Mouse (Mus musculus): Measurements from ENCODE around the gene Rab5c.
A peak's percentile ranks its signal among the peaks of the same experiment; 100 is the strongest.

Gene Rab5c

DNA sequence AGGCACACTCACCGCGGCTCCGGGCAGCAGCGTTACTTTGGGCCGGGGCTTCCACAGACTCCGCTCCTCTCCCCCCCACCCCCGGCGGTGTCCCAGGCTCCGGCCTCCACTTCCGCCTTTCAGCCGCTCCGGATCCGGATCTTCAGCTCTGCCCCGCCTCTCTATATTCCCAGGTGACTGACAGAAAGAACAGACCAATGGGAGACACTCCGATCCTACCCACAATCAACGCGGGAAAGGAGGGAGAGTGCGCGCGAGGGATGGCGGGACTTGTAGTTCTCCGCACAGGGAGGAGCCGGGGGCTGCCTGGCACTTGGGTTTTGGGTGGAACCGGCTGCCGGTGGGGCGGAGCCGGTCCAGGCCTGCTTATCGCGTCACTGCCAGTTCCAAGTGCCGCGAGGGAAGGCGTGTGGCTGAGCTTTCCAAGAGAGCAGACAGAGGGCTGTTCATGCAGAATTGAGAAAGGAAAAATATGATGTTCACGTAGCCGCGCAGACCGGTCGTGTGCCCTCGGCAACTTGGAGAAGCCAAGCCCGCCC is at the start of gene Rab5c:
Rab5c (minus strand) TSS at position 150 of the 539 bp plus-strand sequence.
- peak; percentile 98 for DNase-seq (ENCODE audit: low spot score)

DNA sequence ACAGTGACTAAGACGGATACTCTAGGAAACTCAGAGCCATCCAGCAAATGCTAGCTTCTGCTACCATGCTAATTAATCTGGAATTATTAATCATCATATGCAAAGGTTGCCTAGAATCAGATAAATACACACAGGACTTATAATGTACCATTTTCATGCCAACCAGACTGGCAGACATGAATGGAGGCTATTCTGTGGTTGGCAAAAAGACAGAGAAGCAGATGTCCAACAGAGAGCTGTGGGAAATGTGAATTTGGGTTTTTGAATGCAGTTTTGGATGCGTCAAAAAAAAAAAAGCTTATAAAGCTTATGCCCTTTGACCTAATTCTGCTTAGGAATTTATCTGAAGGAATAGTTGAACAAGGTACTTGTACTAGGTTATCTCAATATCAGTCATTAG is 47.8 kb upstream of the Rab5c start:
- DNase-seq (ENCODE audit: low spot score) = no peak

DNA sequence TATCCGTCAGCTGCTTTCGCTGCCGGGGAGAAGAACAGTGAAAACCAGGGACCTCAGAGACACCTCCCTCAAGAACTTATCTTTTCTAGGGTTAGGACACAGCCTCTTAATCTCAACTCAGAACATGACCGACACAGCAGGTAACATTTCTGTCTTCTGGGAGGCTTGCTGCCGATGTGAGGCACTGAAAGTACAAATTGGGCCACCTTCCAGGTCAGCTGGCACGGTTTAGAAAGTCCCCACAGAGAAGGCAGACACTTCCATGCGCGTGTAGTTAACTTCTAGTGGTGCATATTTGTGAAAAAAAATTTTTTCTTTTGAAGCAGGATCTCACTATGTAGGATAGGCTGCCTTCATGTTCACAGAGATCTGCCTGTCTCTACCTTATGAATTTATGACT is 46.3 kb upstream of the Rab5c start:
- DNase-seq (ENCODE audit: low spot score) = no peak

DNA sequence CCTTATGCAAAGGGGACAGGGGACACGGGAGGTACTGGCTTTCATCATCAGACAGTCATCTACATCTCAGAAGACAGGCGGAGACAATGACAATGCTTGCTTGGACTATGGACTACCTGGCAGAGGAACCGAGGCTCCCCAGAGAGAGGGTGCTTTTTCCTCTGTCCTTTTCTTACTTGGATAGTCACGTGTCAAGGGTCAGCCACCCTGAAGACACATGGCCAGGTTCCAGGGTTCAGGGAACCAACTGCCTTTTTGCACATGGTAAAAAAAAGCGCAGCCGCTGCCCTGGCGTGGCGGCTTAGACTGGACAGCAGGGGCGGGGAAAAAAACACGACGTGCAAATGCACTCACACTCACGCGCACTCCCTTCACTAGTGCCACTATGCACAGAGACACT is 44.6 kb upstream of the Rab5c start:
- DNase-seq (ENCODE audit: low spot score) = no peak

DNA sequence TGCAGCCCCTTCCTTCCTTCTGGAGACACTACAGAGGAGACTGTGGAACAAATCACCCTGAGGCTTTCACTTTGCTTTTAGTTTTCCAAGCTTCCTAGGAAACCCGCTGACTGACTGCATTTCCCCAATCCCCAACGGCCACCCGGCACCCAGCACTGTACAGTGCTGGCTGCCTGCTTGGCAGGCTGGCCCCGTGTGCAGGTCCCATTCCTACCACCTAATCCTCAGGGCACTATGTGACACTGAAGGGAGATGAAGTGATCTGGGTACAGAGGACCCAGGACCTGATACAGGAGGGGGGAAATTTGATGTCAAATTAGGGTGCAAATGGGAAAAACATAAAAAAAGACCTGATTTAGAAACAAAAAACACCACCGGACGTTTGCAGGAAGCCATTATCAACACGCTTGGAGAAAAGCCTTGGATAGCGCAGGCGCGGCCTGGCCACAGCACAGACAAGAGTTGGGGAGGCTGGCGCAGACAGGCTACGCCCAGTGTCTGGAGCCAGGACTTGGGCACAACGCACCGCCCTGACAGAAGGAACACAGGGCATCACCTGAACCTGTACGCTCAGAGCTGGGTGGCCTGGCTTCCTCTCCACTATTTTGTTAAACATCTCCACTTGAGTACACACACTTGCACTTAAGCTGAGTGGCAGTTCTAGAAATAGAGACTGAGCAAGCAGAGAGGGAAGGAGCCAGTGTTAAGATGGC is 43.9 kb upstream of the Rab5c start:
- DNase-seq (ENCODE audit: low spot score) = no peak

DNA sequence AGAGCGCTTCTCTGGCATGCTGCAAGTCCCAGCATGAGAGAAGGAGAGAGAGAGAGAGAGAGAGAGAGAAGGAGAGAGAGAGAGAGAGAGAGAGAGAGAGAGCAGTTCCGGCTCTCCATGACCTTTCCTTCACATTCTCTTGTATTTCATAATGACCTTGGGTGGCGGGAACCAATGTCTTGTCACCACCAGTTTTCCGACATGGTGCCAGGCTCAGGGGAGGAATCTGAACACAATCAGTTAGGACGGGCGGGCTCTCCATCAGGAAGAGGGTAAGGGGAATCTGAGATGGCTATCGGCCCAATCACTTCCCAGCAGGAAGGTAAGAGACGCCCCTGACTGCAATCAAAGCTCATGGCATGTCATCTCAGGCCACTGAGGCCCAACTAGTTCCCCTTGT is 42.2 kb upstream of the Rab5c start:
- DNase-seq (ENCODE audit: low spot score) = no peak

DNA sequence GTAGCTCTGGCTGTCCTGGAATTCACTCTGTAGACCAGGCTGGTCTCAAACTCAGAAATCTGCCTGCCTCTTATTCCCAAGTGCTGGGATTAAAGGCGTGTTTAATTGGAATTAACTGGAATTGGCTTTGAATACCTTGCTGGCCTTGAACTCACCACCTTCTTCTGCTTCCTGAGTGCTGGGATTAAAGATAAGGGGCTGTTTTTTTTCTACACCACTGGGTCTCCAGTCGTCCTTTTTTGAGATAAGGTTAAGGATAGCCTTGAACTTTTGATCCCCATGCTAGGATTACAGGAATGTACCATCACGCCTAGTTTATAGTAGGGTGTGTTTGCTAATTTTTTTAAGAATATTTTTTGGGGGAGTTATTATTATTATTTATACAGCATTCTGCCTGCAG is 40.1 kb upstream of the Rab5c start:
- no peak for DNase-seq (ENCODE audit: low spot score)

DNA sequence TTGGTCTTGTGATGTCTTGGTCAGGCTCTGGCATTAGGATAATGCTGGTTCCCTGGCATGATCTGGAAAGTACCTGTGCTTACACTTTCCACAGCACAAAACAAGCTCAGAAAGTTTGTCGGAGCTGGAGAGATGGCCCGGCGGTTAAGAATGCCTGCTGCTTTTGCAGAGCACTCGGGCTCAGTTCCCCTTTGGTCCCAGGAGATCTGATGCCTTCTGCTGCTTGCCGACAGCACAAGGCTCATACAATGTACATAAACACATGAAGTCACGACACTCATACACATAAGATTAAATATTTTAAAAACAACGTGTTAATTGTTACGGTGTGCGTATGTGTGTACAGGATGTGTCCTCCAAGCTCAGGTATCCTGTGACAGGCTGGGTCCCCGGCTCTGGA is 37.9 kb upstream of the Rab5c start:
- DNase-seq (ENCODE audit: low spot score) = peak; percentile 12

DNA sequence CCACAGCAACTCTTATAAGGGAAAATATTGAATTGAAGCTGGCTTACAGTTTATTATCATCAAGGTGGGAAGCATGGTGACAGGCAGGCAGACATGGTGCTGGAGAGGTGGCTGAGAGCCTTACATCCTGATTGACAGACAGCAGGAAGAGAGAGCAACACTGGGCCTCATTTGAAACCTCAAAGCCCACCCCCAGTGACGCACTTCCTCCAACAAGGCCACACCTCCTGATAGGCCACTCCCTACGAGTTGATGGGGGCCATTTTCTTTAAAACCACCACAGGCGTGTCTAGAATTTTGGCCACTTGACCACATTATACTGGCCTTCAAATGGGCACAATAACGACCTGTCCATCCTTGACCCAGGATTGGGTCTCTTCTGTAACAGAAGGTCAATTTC is 36.2 kb upstream of the Rab5c start:
- DNase-seq (ENCODE audit: low spot score) = no peak

DNA sequence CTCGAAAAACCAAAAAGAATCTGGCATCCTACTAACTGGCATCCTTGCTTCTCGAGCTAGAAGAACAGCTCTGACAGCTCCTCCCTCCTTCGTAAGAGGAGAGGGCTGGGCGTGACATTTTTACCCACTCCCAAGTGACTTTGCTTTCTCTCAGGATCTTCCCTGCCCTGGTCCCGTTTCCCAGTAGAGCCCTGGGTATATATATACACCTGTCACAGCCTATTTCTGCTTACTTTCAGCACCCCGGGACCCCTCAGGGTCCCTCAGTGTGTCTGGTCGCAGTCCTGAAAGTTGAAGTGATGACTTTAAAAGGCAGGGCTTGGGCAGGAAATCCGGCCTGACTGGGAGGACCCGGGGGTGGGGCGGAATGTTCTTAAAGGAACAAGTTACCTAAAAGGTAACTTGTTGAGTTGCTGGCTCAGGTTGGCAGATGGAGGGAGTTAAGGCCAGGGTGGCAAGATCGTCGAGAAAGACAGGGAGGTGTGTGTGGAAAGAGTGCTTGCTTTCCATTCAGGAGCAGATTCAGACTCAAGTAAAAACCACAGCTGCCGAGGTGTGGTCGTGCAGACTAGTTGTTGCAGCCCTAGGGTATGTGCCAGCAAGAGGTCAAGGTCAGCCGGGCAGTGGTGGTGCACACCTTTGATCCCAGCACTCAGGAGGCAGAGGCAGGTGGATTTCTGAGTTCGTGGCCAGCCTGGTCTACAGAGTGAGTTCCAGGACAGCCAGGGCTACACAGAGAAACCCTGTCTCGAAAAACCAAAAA is 32.8 kb upstream of the Rab5c start, which contains the start of gene Ghdc:
Ghdc (minus strand) TSS at position 312 of the 763 bp plus-strand sequence.
- DNase-seq (ENCODE audit: low spot score) = peak; percentile 56

DNA sequence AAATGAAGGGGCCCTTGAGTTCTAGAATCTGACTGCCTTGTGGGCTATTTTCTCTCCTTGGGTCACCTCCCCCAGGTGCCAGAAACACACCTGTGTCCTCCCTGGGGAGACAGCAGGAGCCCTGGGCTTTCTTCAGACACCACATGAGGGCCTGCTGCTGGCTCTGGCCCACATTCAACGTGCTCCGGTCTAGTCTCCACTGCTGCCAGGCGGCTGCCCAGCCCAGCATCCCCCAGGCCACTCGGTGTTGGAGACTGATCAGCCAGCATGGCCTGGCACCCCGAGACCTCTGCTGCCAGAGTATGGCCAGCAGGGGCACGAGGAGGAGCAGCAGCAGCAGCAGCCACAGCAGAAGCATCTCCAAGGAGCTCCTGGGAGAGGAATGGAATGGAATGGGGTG is 32.0 kb upstream of the Rab5c start:
- DNase-seq (ENCODE audit: low spot score) = no peak

DNA sequence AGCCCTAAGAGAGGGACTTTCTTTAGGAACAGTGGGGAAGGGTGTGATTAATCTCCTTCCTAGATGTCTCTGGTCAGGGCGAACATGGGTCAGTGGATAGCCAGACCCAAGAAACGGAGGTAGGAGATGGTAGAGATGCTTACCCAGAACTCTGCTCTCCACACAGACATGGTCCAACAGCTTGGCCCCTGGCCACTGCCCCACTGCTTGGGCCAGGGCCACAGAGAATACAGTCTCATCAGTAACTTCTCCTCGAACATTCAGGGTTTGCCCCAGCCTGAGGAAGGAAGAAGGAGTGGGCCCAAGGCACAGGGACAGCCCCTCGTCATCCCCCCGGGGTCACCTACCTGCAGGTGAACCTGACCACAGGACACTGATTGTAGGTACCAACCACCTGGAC is 29.9 kb upstream of the Rab5c start:
- no peak for DNase-seq (ENCODE audit: low spot score)

DNA sequence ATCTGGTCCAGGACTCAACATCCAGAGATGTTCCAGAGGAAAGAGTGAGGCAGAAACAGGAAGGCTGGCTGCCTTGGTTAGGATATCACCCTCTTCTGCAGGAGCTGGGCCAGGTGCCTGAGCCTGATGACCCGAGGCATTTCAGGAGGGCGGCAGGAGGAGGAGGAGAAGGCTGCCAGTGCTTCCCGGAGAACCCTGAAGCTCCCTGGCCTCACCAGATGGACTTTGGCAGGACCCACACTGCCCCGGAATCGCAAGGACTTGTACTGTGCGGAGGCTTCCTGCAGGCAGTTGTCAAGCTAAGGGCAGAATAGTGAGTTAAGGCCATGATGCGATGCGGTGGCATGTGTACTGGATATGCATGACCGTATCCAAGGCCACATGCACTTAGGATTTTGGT is 28.7 kb upstream of the Rab5c start:
- DNase-seq (ENCODE audit: low spot score) = no peak

DNA sequence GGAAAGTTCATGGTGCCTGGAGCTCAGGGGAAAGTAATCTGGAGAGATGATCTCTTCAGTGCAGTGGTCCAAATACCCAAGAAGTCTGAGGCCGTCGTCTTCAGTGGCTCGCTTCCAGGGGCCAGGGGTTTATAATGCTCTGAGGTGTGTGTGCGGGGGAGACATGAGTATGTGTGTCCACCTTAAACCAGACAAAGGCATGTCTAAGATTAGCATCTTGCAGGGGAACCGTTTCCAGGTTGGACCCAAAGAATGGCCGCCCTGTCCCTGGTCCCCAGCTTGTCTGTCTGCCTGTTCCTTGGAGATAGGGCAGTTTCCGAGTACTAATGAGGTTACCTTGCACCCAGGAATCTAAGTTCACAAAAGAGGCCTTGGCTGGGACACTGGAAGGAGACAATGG is 24.8 kb upstream of the Rab5c start, which contains the start of gene Hcrt:
Hcrt (minus strand) TSS at position 101 of the 400 bp plus-strand sequence.
- no peak for DNase-seq (ENCODE audit: low spot score)

DNA sequence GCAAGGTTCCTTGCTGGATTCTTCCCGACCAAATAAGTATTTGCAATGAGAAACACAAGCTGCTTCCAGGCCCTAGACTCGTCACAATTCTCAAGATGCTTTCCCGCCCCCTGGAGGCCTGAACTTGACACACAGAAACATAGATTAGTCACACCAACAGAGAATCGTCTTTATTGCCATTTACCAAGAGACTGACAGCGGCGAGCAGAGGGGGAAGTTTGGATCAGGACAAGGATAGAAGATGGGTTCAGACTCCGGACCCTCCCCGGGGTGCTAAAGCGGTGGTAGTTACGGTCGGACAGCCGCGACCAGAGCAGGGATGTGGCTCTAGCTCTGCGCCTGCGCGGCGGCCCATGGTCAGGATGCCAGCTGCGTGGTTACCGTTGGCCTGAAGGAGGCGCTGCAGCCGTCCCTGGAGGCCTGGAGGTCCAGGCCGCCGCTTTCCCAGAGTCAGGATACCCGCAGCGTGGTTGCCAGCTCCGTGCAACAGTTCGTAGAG is 23.6 kb upstream of the Rab5c start:
- DNase-seq (ENCODE audit: low spot score) = peak; percentile 75

DNA sequence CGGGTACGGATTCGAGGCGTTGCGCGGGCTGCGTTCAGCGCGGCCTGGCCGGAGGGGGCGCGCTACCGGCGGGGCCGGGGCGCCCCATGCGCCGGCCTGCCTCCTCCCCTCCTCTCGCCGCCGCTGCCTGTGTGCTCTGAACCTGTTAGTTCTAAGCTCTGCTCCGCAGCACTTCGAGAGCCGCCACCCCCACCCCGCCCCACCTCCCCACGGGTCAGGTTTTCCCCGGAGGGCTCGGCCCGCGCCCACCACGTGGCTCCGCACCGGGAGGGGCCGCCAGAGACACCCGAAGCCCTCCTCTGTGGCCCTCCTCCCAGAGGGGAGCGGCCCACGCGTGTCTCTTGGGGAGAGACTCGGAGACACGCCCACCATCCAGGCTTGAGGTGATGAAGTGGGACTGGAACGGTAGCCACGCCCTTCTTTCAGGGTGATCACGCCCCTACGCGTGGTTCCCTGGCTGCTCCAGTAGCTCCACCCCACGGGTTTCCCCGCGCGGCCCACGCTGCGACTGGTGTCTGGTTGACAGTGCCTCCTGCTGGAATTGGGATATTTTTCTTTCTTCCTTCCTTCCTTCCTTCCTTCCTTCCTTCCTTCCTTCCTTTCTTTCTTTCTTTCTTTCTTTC is 21.7 kb upstream of the Rab5c start, which contains the start of gene Kcnh4:
Kcnh4 (minus strand) TSS at position 332 of the 623 bp plus-strand sequence.
- DNase-seq (ENCODE audit: low spot score) = peak; percentile 70

DNA sequence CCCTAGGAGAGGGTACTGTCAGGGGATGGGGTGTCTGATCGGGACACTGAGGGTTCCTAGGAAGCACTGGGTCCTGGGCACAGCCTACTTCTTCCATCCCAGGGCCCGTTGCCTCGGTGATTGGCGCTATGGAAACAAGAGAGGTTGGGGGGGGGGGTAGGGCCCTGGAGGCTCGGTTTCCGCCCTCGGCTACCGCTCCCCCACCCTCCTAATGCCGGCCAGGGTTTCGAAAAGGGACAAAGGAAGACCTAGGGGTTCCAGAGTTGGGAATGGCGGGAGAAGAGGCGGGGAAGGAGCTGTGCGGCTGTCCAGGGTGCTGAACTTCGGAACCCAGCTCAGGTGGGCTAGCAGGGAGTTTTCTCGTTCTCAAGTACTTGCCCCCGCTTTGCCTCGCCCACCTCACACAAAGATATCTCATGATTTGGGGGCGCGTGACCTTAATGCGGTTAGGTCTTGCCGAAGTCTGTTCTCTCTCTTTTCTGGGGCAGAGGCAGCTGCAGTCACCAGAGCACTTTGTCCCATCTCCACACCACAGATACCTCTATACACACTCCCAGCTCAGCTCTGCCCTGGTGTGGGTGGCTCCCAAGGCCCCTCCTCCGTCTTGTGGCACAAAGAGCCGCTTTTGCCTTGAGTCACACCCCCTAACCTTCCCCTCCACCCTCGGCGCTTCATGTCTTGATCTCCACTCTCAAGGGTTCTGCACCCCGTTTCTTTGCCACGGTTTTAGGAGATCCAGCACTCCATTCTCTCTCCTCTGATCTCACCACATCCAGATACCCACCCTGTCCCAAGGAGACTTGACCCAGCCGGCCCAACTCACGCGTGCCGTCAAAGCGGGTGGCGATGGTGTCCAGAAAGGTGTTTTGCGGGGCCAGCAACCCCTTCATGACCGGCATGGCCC is 20.9 kb upstream of the Rab5c start:
- no peak for DNase-seq (ENCODE audit: low spot score)

DNA sequence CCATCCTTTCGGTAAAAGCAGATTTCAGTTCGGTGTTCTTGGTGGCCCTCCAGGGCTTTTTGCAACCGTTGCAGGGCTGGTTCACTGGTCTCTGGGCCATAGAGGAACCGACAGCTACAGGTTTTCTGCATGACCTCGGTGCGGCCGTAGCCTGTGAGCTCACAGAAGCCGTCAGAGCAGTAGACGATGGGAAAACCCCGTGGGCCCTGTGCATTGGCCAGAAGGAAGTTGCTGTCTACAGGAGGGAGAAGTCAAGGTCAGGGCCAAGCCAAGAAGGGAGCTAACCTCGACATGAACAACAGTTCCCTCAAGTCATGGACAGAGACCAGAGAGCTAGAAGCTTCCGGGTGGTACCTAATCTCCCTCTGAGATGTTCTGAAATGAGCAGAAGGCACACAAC is 19.6 kb upstream of the Rab5c start:
- DNase-seq (ENCODE audit: low spot score) = no peak

DNA sequence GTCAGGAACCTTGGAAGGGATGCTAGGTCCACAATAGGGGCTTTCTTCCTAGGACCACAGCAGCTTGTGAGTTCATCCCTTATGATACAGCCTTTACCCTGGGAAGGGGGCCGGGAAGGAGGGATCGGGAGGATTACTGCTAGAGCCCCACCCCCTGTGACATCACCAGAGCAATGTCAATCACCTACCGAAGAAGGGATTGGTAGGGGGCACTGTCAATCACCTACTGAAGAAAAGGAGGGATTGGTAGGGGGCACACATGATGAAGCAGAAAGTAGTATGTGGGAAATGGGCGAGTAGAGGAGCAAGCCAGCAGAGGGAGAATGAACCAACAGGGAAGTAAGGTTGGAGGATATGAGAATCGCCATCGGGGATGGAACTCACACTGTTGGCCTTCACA is 18.5 kb upstream of the Rab5c start:
- no peak for DNase-seq (ENCODE audit: low spot score)

DNA sequence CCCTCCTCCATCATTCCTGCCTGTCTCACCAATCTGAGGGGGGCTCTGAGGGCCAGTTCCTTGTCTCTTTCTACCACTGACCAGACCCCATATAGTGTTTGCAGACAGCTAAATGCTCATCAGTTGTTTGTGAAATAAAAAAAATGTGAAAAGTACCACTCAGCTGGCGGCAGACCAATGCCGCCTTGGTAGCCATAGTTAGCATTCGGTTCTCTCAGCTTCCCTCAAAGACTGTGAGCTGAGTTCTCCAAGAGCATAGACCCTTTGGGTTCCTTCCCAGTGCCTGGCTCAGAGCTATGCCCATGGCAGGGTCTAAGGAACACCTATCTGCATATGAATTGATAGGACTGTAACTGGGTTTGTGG is 16.7 kb upstream of the Rab5c start:
- DNase-seq (ENCODE audit: low spot score) = no peak

DNA sequence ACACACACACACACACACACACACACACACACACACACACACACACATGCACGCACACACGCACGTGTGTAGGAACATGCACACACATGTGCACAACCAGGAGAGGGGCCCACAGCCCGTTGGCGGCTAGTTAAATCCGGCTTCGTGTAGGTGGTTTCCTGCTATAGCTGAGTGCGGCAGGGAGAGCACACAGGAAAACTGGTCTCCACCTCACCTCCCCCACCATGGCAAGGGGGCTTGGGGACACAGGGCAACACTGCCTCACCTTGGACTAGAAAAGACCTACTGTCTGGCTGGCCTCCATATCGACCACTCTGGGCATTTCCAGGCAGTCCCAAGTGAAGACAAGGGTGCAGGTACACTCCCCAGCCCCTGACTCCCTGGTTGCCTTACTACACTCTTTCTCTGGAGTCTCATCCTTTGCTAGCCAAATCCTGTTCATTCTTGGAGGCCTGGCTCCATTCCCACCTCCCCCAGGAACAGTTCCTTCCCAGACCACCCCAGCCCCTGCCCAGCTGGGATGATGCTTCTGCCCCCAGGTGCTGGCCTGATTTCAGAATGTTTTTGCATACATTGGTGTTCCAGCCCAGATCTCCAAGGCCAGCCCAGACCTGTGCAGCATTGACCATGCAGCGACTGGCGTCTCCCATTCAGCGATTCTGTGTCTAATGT is 16.1 kb upstream of the Rab5c start:
- DNase-seq (ENCODE audit: low spot score) = no peak
